Mouse (Mus musculus): ENCODE data around the gene Dnah7c.
A peak's percentile ranks its signal among the peaks of the same experiment; 100 is the strongest.
"Not testable (repeated sequence)": the region's sequence is repeated elsewhere in the genome, so short reads cannot be mapped to it uniquely, and the experiment has no call there.

Dnah7c gene

GRCm38 (mm10) chr1:46733405-46734106 is 308.2 kb downstream of the Dnah7c start:
- DNase-seq, result not testable (repeated sequence)

GRCm38 (mm10) chr1:46734455-46734854 is 309.1 kb downstream of the Dnah7c start:
- DNase-seq, result not testable (repeated sequence)

GRCm38 (mm10) chr1:46764600-46764999 is 339.2 kb downstream of the Dnah7c start:
- not testable (repeated sequence) for DNase-seq

GRCm38 (mm10) chr1:46769318-46769717 is 343.9 kb downstream of the Dnah7c start:
- DNase-seq, result not testable (repeated sequence)

GRCm38 (mm10) chr1:46770077-46770695 is 344.8 kb downstream of the Dnah7c start:
- not testable (repeated sequence) for DNase-seq

GRCm38 (mm10) chr1:46782227-46782626 is 356.8 kb downstream of the Dnah7c start:
- not testable (repeated sequence) for DNase-seq

GRCm38 (mm10) chr1:46805074-46805473 is 379.7 kb downstream of the Dnah7c start:
- DNase-seq, result no peak

GRCm38 (mm10) chr1:46808630-46809029 is 383.2 kb downstream of the Dnah7c start:
- not testable (repeated sequence) for DNase-seq

GRCm38 (mm10) chr1:46817934-46818333 is 392.5 kb downstream of the Dnah7c start:
- no peak for DNase-seq

GRCm38 (mm10) chr1:46822256-46822972 is 397.0 kb downstream of the Dnah7c start:
- DNase-seq, result no peak

- DNase-seq, result no peak
Observed at GRCm38 (mm10) chr1:46830066-46830843, 404.9 kb downstream of the Dnah7c start.

- DNase-seq, result no peak
Observed at GRCm38 (mm10) chr1:46831927-46832326, 406.5 kb downstream of the Dnah7c start.

GRCm38 (mm10) chr1:46843406-46843805 is 418.0 kb downstream of the Dnah7c start:
- DNase-seq, result peak; percentile 7 to 12

GRCm38 (mm10) chr1:46844281-46844680 is 418.9 kb downstream of the Dnah7c start:
- DNase-seq, result no peak

GRCm38 (mm10) chr1:46845221-46845620 is 419.8 kb downstream of the Dnah7c start:
- no peak for DNase-seq

- peak; percentile 45 to 57 for DNase-seq
Observed at GRCm38 (mm10) chr1:46849758-46850157, 424.4 kb downstream of the Dnah7c start.

- DNase-seq, result no peak
Observed at GRCm38 (mm10) chr1:46851586-46851985, 426.2 kb downstream of the Dnah7c start.

- DNase-seq, result no peak
Observed at GRCm38 (mm10) chr1:46852216-46852599, 426.8 kb downstream of the Dnah7c start.

GRCm38 (mm10) chr1:46852600-46853272 is 427.3 kb downstream of the Dnah7c start:
- peak; percentile 80 to 89 for DNase-seq

GRCm38 (mm10) chr1:46853317-46854035 is 428.1 kb downstream of the Dnah7c start:
- DNase-seq, result peak; percentile 98
